Mouse (Mus musculus) stomach, embryonic 16.5 days (tissue): ENCODE measurements around the gene Hspbp1. TPM values are rescaled to one million over a fixed set of nuclear protein-coding genes. Genes with fewer than 3 reads are reported as not detected.

Experiments
- ATAC-seq: fragments of 200-750 bp; cut with Nextera tagmentation; 2 replicates; pipeline ENCODE4 v1.8.0; 2017; ENCODE audit warnings: moderate number of reproducible peaks, moderate TSS enrichment; ENCODE audit not compliant: insufficient read depth, low FRiP score
- H3K27ac ChIP-seq: fragments of 300-500 bp; sonication (generic); 2 replicates; pipeline ENCODE4 v1.5.1; 2014; ENCODE audit warnings: low read length
- H3K27me3 ChIP-seq: fragments of 300-500 bp; sonication (generic); 2 replicates; pipeline ENCODE4 v1.6.1; 2014; ENCODE audit warnings: low read length, control low read depth, mixed read lengths; ENCODE audit not compliant: control insufficient read depth, insufficient read depth
- H3K36me3 ChIP-seq: fragments of 300-500 bp; sonication (generic); 2 replicates; pipeline ENCODE4 v1.6.1; 2014; ENCODE audit warnings: low read length; ENCODE audit not compliant: control insufficient read depth, insufficient read depth
- H3K4me1 ChIP-seq: fragments of 300-500 bp; sonication (generic); 2 replicates; pipeline ENCODE4 v1.6.1; 2014; ENCODE audit warnings: low read length, control low read depth, mixed read lengths; ENCODE audit not compliant: control insufficient read depth, insufficient read depth
- H3K4me2 ChIP-seq: fragments of 300-500 bp; sonication (generic); 2 replicates; pipeline ENCODE4 v1.6.1; 2014; ENCODE audit warnings: low read depth, low read length, mixed read lengths
- H3K4me3 ChIP-seq: fragments of 300-500 bp; sonication (generic); replicated peaks from 2 replicates; pipeline ENCODE4 v1.5.1; 2014; ENCODE audit warnings: mild to moderate bottlenecking, low read length
- H3K9ac ChIP-seq: fragments of 300-500 bp; sonication (generic); 2 replicates; pipeline ENCODE4 v1.6.1; 2014; ENCODE audit warnings: low read length
- H3K9me3 ChIP-seq: fragments of 300-500 bp; sonication (generic); replicated peaks from 2 replicates; pipeline ENCODE4 v1.6.1; 2016; ENCODE audit warnings: low read length, control low read depth; ENCODE audit not compliant: control insufficient read depth
- WGBS: fragments of 180-500 bp; shearing (Covaris S2); extraction: QIAGEN DNeasy Blood & Tissue Kit; methylation state at CpG from one replicate; pipeline ENCODE4 v1.1.7; 2014; 5-methylcytosine and 5-hydroxymethylcytosine counted together
- polyA plus RNA-seq: library from polyadenylated mRNA; unstranded; fragments of >200 nt; fragmentation: Nextera tagmentation; extraction: Ambion mirVana; gene quantifications from 2 replicates; pipeline ENCODE4 v1.2.1, GENCODE M21; 2015

Hspbp1 gene
- polyA plus RNA-seq, result 77.2 and 88.0 TPM in 2 replicates

GRCm38 (mm10) chr7:4684632-4685417 lies at the start of gene Hspbp1:
Hspbp1 (minus strand) TSS chr7:4685068.
- Histone ChIP-seq H3K9me3 (no peaks in the 10 kb centered on the region), H3K27ac (peak within 1 kb of the TSS; percentile 63), H3K4me1 (peaks cover 7% of the 10 kb centered on the region), H3K4me2 (peak within 1 kb of the TSS; percentile 92), H3K27me3 (no peaks in the 10 kb centered on the region), H3K36me3 (no peaks in the 10 kb centered on the region), H3K9ac (peak within 1 kb of the TSS; percentile 72), H3K4me3 (peak within 1 kb of the TSS; percentile 76)
- WGBS, result under 1% methylated on average over 32 of the region's 32 CpGs
- ATAC-seq, result peak; percentile 97

DNA sequence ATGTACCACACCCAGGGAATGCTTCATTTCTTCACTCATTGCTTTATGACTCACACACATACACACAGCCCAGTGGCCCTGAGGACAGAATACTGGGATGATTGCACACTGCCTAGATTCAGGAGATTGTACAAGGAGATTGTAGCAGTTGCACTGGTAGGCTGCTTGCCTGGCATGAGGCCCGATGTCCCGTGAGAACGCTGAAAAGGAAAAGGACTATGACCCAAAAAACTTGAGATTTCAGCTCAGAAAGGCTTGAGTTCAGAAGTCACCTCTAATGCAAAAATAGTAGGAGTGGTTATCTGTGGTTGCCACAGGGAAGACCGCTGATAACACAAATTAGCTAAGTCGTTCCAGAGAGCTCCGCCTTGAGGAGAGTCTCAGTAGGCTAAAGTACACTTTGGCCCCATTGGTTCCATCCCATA lies 48.1 kb upstream of the Hspbp1 start:
- 54% methylated on average over 6 of the region's 6 CpGs for WGBS
- H3K4me3 ChIP-seq, result no peak overlapping the region
- ATAC-seq, result peak; percentile 69
- no peaks in the 10 kb centered on the region for H3K4me1 ChIP-seq
- H3K27ac ChIP-seq, result no peak overlapping the region
- no peaks in the 10 kb centered on the region for H3K27me3 ChIP-seq
- H3K4me2 ChIP-seq, result no peak overlapping the region
- H3K9me3 ChIP-seq, result no peaks in the 10 kb centered on the region
- no peaks in the 10 kb centered on the region for H3K36me3 ChIP-seq
- H3K9ac ChIP-seq, result no peak overlapping the region

- Histone ChIP-seq H3K36me3 (no peaks in the 10 kb centered on the region), H3K4me3 (no peak overlapping the region), H3K27me3 (no peaks in the 10 kb centered on the region), H3K9me3 (no peaks in the 10 kb centered on the region), H3K27ac (no peak overlapping the region), H3K4me2 (no peak overlapping the region), H3K9ac (no peak overlapping the region), H3K4me1 (no peaks in the 10 kb centered on the region)
- WGBS, result 80% methylated on average over 5 of the region's 5 CpGs
- ATAC-seq, result no peak
These were observed 46.2 kb upstream of the Hspbp1 start for GRCm38 (mm10) chr7:4731090-4731489.

DNA sequence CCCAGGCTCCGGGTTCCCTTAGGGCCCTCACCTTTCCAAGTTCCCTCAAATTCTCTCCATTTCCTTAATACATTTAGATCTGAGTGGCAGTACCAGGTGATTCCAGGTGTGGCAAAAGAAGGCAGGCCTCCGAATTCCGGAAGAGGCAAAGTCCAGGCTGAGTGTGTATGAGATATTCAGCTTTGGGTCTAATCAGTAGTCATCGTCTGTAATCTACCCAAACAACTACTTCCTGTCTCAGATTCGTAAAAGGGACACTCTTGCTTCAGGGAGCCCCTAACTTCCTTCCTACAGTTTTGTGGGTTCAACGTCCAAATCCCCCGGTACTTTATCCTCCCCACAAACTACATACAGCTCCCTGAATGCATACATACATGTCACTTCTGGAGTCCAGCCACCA lies 40.3 kb upstream of the Hspbp1 start, which contains the start of gene Tmem150b:
TSS of gene Tmem150b (minus strand) at position 81 of the 400 bp plus-strand sequence.
- peak within 1 kb of the TSS; percentile 68 for H3K4me2 ChIP-seq
- peak within 1 kb of the TSS; percentile 59 for H3K9ac ChIP-seq
- H3K27ac ChIP-seq, result peak within 1 kb of the TSS; percentile 62
- peaks cover 4% of the 10 kb centered on the region; the same call in 1 of the 2 replicates for H3K4me1 ChIP-seq
- no peaks in the 10 kb centered on the region for H3K9me3 ChIP-seq
- no peaks in the 10 kb centered on the region for H3K27me3 ChIP-seq
- H3K4me3 ChIP-seq, result peak within 1 kb of the TSS; percentile 48
- peak; percentile 57; the same call in 1 of the 2 replicates for ATAC-seq
- H3K36me3 ChIP-seq, result no peaks in the 10 kb centered on the region
- 55% methylated on average over 7 of the region's 7 CpGs for WGBS

DNA sequence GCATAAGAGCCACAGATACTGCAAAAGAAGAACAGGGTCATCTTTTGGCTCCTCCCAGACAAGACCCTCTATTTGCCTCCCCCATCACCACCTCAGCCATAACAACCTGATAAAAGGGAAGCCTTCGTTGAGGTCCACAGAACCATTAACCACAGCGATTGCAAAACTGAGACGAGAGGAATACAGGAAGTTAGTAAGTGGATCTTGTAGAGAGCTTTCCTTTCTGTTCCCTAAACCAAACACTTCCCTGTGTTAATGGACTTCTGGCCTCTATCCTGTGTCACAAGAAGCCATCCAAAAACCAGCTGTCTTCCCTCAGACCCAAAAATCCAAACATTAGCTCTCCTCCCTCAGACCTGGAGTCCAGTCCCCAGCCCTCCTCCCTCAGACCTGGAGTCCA lies 39.5 kb upstream of the Hspbp1 start:
- WGBS, result 25% methylated on average over 3 of the region's 3 CpGs
- 0 out of 2 replicates have a peak overlapping the region, but pooled peaks have one; percentile 59 for H3K9ac ChIP-seq
- H3K9me3 ChIP-seq, result no peaks in the 10 kb centered on the region
- H3K4me2 ChIP-seq, result peak overlapping the region; percentile 68; the same call in 1 of the 2 replicates
- peaks cover 4% of the 10 kb centered on the region; the same call in 1 of the 2 replicates for H3K4me1 ChIP-seq
- peak overlapping the region; percentile 48; the same call in 1 of the 2 replicates for H3K4me3 ChIP-seq
- no peaks in the 10 kb centered on the region for H3K27me3 ChIP-seq
- no peaks in the 10 kb centered on the region for H3K36me3 ChIP-seq
- H3K27ac ChIP-seq, result peak overlapping the region; percentile 62
- peak; percentile 41; the same call in 1 of the 2 replicates for ATAC-seq

DNA sequence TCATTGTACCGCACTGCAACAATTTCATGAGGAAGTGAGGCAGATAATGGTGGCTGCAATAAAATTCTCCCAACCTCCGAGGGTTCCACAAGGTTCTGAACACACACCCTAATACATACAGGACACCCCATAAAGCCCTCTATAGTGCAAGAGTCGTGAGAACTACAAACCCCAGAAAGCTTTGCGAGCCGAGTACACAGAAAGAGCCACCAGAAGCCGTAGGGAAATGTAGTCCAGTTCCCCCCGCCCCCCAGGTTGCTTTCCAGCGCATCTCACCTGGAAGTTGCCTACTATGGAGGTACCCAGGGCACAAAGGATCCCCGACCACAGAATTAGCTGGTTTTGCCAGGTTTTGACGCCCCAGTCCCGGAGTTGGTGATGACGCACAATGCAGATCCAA lies 38.6 kb upstream of the Hspbp1 start:
- Histone ChIP-seq H3K9ac (peak overlapping the region; percentile 59), H3K27me3 (no peaks in the 10 kb centered on the region), H3K27ac (peak overlapping the region; percentile 62), H3K4me3 (peak overlapping the region; percentile 48), H3K4me2 (peak overlapping the region; percentile 68), H3K4me1 (peaks cover 4% of the 10 kb centered on the region; the same call in 1 of the 2 replicates), H3K36me3 (no peaks in the 10 kb centered on the region), H3K9me3 (no peaks in the 10 kb centered on the region)
- no peak for ATAC-seq
- WGBS, result 36% methylated on average over 12 of the region's 12 CpGs

DNA sequence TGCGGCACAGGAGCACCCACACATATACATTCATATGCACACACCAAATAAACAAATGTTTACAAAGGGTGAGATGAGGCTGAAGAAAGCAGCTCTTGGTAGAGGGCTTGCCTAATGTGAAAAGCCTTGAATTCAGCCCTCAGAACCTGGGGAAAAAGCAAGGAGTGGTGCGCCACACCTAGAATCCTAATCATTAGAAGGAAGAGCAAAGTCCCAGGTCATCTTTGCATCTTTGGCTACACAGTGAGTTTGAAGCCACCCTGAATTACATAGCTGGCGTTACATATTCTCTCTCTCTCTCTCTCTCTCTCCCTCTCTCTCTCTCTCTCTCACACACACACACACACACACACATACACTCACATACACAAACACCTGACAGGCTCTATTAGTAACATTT lies 34.4 kb upstream of the Hspbp1 start:
- 83% methylated on average over 3 of the region's 3 CpGs for WGBS
- no peak overlapping the region for H3K27ac ChIP-seq
- H3K9me3 ChIP-seq, result no peaks in the 10 kb centered on the region
- H3K9ac ChIP-seq, result no peak overlapping the region
- no peak overlapping the region for H3K4me2 ChIP-seq
- ATAC-seq, result no peak
- no peaks in the 10 kb centered on the region for H3K27me3 ChIP-seq
- no peak overlapping the region for H3K4me3 ChIP-seq
- H3K4me1 ChIP-seq, result 0 out of 2 replicates have a peak, but pooled peaks cover 4% of the 10 kb centered on the region
- no peaks in the 10 kb centered on the region for H3K36me3 ChIP-seq

- peaks cover 6% of the 10 kb centered on the region; the same call in 1 of the 2 replicates for H3K36me3 ChIP-seq
- no peaks in the 10 kb centered on the region for H3K9me3 ChIP-seq
- ATAC-seq, result no peak
- no peak overlapping the region for H3K9ac ChIP-seq
- H3K4me2 ChIP-seq, result no peak overlapping the region
- WGBS, result 65% methylated on average over 6 of the region's 6 CpGs
- H3K27me3 ChIP-seq, result no peaks in the 10 kb centered on the region
- no peak overlapping the region for H3K4me3 ChIP-seq
- H3K27ac ChIP-seq, result no peak overlapping the region
- H3K4me1 ChIP-seq, result no peaks in the 10 kb centered on the region
These were observed 32.1 kb upstream of the Hspbp1 start for GRCm38 (mm10) chr7:4716955-4717354.

- no peaks in the 10 kb centered on the region for H3K9me3 ChIP-seq
- no peaks in the 10 kb centered on the region for H3K27me3 ChIP-seq
- no peak for ATAC-seq
- WGBS, result 75% methylated on average over 3 of the region's 3 CpGs
- H3K4me2 ChIP-seq, result no peak overlapping the region
- H3K4me1 ChIP-seq, result no peaks in the 10 kb centered on the region
- no peak overlapping the region for H3K9ac ChIP-seq
- H3K4me3 ChIP-seq, result no peak overlapping the region
- H3K36me3 ChIP-seq, result peaks cover 8% of the 10 kb centered on the region
- no peak overlapping the region for H3K27ac ChIP-seq
These were observed 27.7 kb upstream of the Hspbp1 start for GRCm38 (mm10) chr7:4712594-4712993.
